Mouse (Mus musculus): ENCODE measurements around the gene Tm4sf5.

DNA sequence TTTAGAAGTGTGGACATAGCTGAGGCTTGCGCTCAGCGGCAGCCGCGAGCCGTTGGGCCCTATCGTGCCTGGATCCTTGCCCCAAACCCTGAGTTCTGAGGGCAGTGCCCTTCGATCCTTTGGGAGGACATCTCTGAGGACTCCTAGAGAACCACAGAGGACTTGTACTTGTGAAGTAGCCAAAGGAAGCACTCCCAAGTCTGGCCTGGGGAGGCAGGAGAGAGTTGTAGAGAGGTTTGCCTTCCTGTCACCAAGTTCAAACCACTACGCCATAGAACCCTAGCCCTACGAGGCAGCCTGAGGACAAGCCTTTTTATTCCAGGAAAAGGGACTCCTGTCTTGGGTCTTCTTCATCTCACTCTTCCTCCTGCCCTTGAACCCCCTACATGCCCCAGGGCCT lies 52.5 kb downstream of the Tm4sf5 start:
- TF ChIP-seq CTCF (IDR thresholded peaks at IDR 0.05; ENCODE audit: control insufficient read depth, insufficient read depth, insufficient read length) (no peak), MYOD1 (IDR thresholded peaks at IDR 0.05; ENCODE audit: control insufficient read depth, insufficient read length, low read depth) (no peak), MYOG (IDR thresholded peaks at IDR 0.05; ENCODE audit: control insufficient read depth, extremely low read depth, insufficient read length) (no peak)

Measured in C2C12 (cell line).